Mouse (Mus musculus) spleen, embryonic (tissue): ENCODE results near the gene Olfr871.
"Not testable (repeated sequence)": the region's sequence is repeated elsewhere in the genome, so short reads cannot be mapped to it uniquely, and the experiment has no call there.

Experiments
- CTCF ChIA-PET: fragments of 350-600 bp; sonication (Branson Sonifier 250); formaldehyde crosslinking; loops from one replicate; lab custom pipeline; 2022; lab: Charles Lee

Gene Olfr871

DNA sequence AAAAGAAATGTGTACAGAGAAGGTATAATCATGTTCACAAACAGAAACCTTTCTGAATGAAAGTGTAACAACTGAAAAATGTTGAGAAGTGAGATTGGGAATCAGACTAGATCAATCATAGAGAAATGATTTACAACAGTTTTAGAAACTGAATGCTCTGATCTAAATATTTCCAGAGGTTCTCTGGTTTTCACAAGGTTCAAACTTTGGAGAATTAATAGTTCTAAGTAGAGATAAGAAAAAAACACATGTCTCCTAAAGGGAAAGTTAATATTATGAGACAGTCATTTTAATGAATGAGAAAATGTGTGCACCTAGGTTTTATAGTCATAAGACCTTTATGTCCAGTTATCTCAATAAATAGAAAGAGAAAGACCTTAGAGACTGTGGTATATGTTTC, at the start of gene Olfr871:
Olfr871 (plus strand) TSS at position 301 of the 400 bp plus-strand sequence.
- CTCF ChIA-PET, result no interaction called here

DNA sequence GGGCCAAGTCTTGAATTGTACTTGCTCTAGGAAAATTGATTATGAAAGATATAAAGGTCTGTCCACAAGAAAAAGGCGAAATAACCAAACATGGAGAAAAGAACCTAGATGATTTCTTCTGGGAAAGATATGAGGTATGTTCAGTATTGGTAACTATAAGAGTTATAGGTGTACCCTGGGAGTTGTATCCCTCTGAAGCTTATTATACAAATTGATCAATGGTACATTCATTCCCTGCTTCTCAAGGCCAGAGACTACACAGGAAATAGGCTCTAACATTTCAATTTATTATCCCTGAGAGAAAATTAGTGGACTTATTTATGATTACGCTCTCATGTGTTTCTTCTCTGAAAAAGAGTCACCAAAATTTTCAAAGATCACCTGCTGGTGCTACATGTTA, 38.0 kb upstream of the Olfr871 start, which contains the start of gene Olfr870:
Olfr870 (minus strand) TSS at position 101 of the 400 bp plus-strand sequence.
- CTCF ChIA-PET, result no interaction called here

DNA sequence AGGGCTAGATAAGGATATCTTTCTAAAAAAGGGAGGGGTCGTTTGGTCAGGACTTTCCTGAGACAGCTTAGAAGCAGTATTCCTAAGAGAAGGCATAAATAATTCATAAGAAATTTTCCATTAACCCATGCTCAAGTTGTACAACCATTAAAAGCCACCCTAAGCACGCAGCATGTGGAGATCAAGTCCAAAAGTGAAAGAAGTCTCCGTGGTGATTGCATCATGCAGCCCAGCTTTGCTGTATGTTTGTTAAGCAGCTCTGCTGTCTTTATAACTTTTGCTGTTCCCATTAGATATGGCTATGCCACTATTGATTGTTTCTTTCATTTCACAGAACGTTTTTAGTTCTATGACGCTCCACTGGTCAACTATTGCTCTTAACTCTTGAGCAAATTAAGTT, 32.5 kb upstream of the Olfr871 start:
- CTCF ChIA-PET, result no interaction called here

DNA sequence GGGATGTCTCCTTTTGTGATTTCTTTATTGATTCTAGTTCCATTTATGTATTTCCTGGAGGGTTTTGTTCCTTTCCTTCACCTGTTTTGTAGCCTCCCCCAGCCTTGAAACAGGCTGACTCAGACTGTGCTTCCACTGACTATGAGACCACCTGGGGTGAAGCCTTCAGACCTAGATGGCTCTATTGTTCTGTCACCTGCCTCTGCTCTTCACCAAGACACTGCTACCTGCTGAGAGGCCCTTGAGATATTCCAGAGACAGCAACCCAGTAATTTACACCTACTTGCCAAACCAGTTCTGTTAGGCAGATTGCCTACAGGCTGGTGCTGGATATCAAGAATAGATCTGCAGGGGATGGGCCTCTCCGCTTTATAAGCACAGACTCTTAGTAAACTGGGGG, 9.9 kb upstream of the Olfr871 start:
- CTCF ChIA-PET, result no interaction called here

DNA sequence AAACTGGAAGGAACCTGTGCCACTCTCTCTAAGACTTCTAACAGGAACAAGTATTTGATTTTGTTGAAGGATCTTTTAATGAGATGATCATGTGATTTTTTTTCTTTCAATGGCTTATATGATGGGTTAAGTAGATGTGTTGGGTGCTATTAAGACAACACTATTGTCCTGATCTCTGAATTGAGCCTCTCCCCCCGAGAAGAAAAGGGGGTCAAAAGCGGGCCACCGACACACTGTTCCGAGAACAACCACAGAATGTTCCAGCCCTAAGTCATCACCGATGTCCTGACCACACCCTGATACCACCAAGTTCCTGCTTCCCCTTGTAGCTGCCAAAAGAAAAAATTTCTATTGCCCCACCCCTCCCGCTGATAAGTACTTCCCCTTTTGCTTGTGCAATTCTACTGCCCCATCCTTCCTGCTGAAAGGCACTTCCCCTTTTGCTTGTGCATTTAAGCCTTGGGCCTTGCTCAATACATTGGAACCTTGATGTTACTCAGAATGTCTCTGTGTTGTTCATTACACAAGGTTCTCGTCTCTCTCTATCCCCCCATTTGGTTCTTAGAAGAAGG, 8.5 kb upstream of the Olfr871 start:
- CTCF ChIA-PET, result not testable (repeated sequence)

DNA sequence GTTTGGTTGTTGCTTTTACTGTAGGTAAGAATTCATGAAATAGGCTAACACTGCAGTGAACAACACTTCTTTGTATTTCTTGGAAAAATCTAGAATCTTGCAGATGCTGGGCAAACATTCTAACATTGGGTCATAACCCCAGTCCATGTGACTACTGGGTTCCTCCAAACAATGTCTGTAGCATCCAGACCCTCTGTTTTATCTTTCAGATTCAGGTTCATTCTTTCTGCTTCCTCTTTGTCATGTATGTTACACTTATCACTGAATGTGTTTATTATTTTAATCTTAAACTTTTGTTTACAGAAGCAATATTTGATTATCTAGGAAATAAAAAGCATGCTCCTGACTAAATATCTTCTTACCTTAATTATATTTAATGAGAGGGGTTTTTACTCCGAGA, 1.2 kb upstream of the Olfr871 start:
- CTCF ChIA-PET, result no interaction called here

DNA sequence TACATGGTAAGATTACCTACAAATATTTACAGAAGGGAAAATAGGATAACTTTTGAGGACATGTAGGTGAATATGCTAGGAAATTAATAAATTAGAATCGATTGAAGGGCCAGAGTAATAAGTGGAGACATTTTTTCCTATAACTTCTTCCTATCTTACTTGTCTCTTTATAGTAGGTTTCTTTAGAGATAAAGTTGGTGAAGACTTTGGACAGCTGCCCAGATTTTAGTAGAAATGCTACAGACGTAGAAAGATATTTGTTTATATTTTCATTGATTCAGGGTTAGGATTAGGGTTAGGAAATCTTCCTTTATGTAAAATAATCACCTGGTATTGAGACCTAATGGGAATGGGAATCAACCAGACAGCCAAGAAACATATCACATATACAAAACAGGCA, 530 bp upstream of the Olfr871 start:
- CTCF ChIA-PET, result no interaction called here

DNA sequence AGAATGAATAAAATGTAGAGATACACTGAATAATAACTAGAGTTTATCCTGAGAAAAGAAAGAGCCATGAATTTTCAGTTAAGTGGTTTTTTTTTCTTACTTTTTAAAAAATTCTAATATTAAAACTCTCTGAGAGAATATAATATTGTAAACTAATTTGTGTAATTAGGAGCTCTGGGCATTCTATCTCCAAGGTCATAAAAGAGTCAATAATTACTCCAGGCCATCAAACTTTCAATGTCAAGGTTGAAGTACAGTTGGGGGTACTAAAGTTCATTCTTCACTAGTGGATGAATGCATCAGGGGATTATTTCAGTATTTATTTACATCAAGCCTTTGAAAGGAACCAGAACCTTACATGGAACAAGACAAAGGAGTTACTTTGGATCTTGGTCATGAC, 24.8 kb downstream of the Olfr871 start, which contains the start of gene Olfr872:
Olfr872 (plus strand) TSS at position 301 of the 400 bp plus-strand sequence.
- CTCF ChIA-PET, result no interaction called here

DNA sequence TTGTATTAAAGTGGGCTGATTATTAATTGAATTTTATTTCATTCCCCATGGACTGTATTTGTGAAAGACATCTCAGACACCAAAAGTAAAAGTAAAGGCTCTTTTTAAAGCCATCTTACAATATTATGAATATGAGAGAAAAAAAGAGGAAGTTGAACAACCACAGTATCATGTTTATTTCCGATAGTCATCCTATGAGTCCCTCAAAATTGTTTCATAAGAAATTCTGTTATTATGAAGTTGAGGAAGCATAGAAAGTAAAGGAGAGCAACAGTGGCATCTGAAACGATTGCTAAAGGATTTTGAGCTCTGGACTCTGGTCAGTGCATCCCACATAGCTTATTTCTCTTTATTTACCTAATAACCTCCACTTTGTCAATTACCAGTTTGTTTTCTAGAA, 25.4 kb downstream of the Olfr871 start:
- CTCF ChIA-PET, result no interaction called here
